Mouse (Mus musculus): ENCODE data around the gene Lrrc8b.

The Lrrc8b gene

GRCm38 (mm10) chr5:105519976-105520300 lies 104.4 kb downstream of the Lrrc8b start:
- Histone ChIP-seq H3K4me1 (replicated peaks; ENCODE audit: low read depth, low read length) (peaks cover 15% of the 10 kb centered on the region), H3K4me3 (replicated peaks; ENCODE audit: low read length) (peak overlapping the region; percentile 91), H3K27me3 (ENCODE audit: insufficient read depth, low read length) (peaks cover 56% of the 10 kb centered on the region), H3K9me3 (ENCODE audit: low read length) (no peaks in the 10 kb centered on the region), H3K36me3 (ENCODE audit: insufficient read depth, low read length) (no peaks in the 10 kb centered on the region)
- TF ChIP-seq CTCF (conservative IDR thresholded peaks at IDR 0.05; ENCODE audit: low read length) = no peak
- TF ChIP-seq POU5F1 (IDR thresholded peaks at IDR 0.05; ENCODE audit: borderline replicate concordance, low read length) = no peak

- Histone ChIP-seq H3K4me3 (replicated peaks; ENCODE audit: low read length) (peak overlapping the region; percentile 91; the same call in 1 of the 2 replicates), H3K9me3 (ENCODE audit: low read length) (no peaks in the 10 kb centered on the region), H3K36me3 (ENCODE audit: insufficient read depth, low read length) (no peaks in the 10 kb centered on the region), H3K27me3 (ENCODE audit: insufficient read depth, low read length) (peaks cover 56% of the 10 kb centered on the region), H3K4me1 (replicated peaks; ENCODE audit: low read depth, low read length) (peaks cover 15% of the 10 kb centered on the region)
- no peak for TF ChIP-seq POU5F1 (IDR thresholded peaks at IDR 0.05; ENCODE audit: borderline replicate concordance, low read length)
Observed at GRCm38 (mm10) chr5:105520442-105520965, 104.9 kb downstream of the Lrrc8b start.

GRCm38 (mm10) chr5:105523452-105523851 lies 107.9 kb downstream of the Lrrc8b start:
- Histone ChIP-seq H3K4me1 (replicated peaks; ENCODE audit: low read depth, low read length) (peaks cover 14% of the 10 kb centered on the region), H3K36me3 (ENCODE audit: insufficient read depth, low read length) (no peaks in the 10 kb centered on the region), H3K9me3 (ENCODE audit: low read length) (no peaks in the 10 kb centered on the region), H3K4me3 (replicated peaks; ENCODE audit: low read length) (no peak overlapping the region), H3K27me3 (ENCODE audit: insufficient read depth, low read length) (peaks cover 31% of the 10 kb centered on the region)
- TF ChIP-seq CTCF (conservative IDR thresholded peaks at IDR 0.05; ENCODE audit: low read length) (no peak), NANOG (IDR thresholded peaks at IDR 0.05; ENCODE audit: borderline replicate concordance, low read length) (no peak), POU5F1 (IDR thresholded peaks at IDR 0.05; ENCODE audit: borderline replicate concordance, low read length) (no peak)

GRCm38 (mm10) chr5:105525004-105525403 lies 109.4 kb downstream of the Lrrc8b start:
- Histone ChIP-seq H3K27me3 (ENCODE audit: insufficient read depth, low read length) (peaks cover 19% of the 10 kb centered on the region), H3K9me3 (ENCODE audit: low read length) (no peaks in the 10 kb centered on the region), H3K36me3 (ENCODE audit: insufficient read depth, low read length) (no peaks in the 10 kb centered on the region), H3K4me3 (replicated peaks; ENCODE audit: low read length) (no peak overlapping the region), H3K4me1 (replicated peaks; ENCODE audit: low read depth, low read length) (peaks cover 12% of the 10 kb centered on the region)
- TF ChIP-seq NANOG (IDR thresholded peaks at IDR 0.05; ENCODE audit: borderline replicate concordance, low read length) (no peak), POU5F1 (IDR thresholded peaks at IDR 0.05; ENCODE audit: borderline replicate concordance, low read length) (no peak), CTCF (conservative IDR thresholded peaks at IDR 0.05; ENCODE audit: low read length) (no peak)

- Histone ChIP-seq H3K4me1 (replicated peaks; ENCODE audit: low read depth, low read length) (peaks cover 11% of the 10 kb centered on the region), H3K9me3 (ENCODE audit: low read length) (no peaks in the 10 kb centered on the region), H3K4me3 (replicated peaks; ENCODE audit: low read length) (no peak overlapping the region), H3K36me3 (ENCODE audit: insufficient read depth, low read length) (no peaks in the 10 kb centered on the region), H3K27me3 (ENCODE audit: insufficient read depth, low read length) (peaks cover 8% of the 10 kb centered on the region)
- TF ChIP-seq CTCF (conservative IDR thresholded peaks at IDR 0.05; ENCODE audit: low read length) = no peak
- TF ChIP-seq POU5F1 (IDR thresholded peaks at IDR 0.05; ENCODE audit: borderline replicate concordance, low read length) = no peak
- TF ChIP-seq NANOG (IDR thresholded peaks at IDR 0.05; ENCODE audit: borderline replicate concordance, low read length) = no peak
Observed at GRCm38 (mm10) chr5:105526107-105526645, 110.6 kb downstream of the Lrrc8b start.

- Histone ChIP-seq H3K9me3 (ENCODE audit: low read length) (no peaks in the 10 kb centered on the region), H3K27me3 (ENCODE audit: insufficient read depth, low read length) (0 out of 2 replicates have a peak, but pooled peaks cover 6% of the 10 kb centered on the region), H3K36me3 (ENCODE audit: insufficient read depth, low read length) (no peaks in the 10 kb centered on the region), H3K4me1 (replicated peaks; ENCODE audit: low read depth, low read length) (peaks cover 12% of the 10 kb centered on the region), H3K4me3 (replicated peaks; ENCODE audit: low read length) (no peak overlapping the region)
- no peak for TF ChIP-seq NANOG (IDR thresholded peaks at IDR 0.05; ENCODE audit: borderline replicate concordance, low read length)
- TF ChIP-seq POU5F1 (IDR thresholded peaks at IDR 0.05; ENCODE audit: borderline replicate concordance, low read length) = no peak
- no peak for TF ChIP-seq CTCF (conservative IDR thresholded peaks at IDR 0.05; ENCODE audit: low read length)
Observed at GRCm38 (mm10) chr5:105526766-105527165, 111.2 kb downstream of the Lrrc8b start.

- Histone ChIP-seq H3K9me3 (ENCODE audit: low read length) (no peaks in the 10 kb centered on the region), H3K27me3 (ENCODE audit: insufficient read depth, low read length) (no peaks in the 10 kb centered on the region), H3K36me3 (ENCODE audit: insufficient read depth, low read length) (no peaks in the 10 kb centered on the region), H3K4me1 (replicated peaks; ENCODE audit: low read depth, low read length) (peaks cover 12% of the 10 kb centered on the region), H3K4me3 (replicated peaks; ENCODE audit: low read length) (no peak overlapping the region)
- TF ChIP-seq POU5F1 (IDR thresholded peaks at IDR 0.05; ENCODE audit: borderline replicate concordance, low read length) (no peak), CTCF (conservative IDR thresholded peaks at IDR 0.05; ENCODE audit: low read length) (no peak), NANOG (IDR thresholded peaks at IDR 0.05; ENCODE audit: borderline replicate concordance, low read length) (no peak)
Observed at GRCm38 (mm10) chr5:105527477-105528331, 112.1 kb downstream of the Lrrc8b start.

GRCm38 (mm10) chr5:105530576-105530975 lies 115.0 kb downstream of the Lrrc8b start:
- no peaks in the 10 kb centered on the region for H3K9me3 ChIP-seq (ENCODE audit: low read length)
- peaks cover 22% of the 10 kb centered on the region for H3K4me1 ChIP-seq (replicated peaks; ENCODE audit: low read depth, low read length)
- no peaks in the 10 kb centered on the region for H3K36me3 ChIP-seq (ENCODE audit: insufficient read depth, low read length)
- no peak overlapping the region for H3K4me3 ChIP-seq (replicated peaks; ENCODE audit: low read length)
- TF ChIP-seq POU5F1 (IDR thresholded peaks at IDR 0.05; ENCODE audit: borderline replicate concordance, low read length) = no peak
- no peak for TF ChIP-seq CTCF (conservative IDR thresholded peaks at IDR 0.05; ENCODE audit: low read length)
- TF ChIP-seq NANOG (IDR thresholded peaks at IDR 0.05; ENCODE audit: borderline replicate concordance, low read length) = no peak
- H3K27me3 ChIP-seq (ENCODE audit: insufficient read depth, low read length) = no peaks in the 10 kb centered on the region

Measured in E14TG2a.4 (cell line).